12 mouse cellular contexts compared by ENCODE assay signal in the genomic region with DNA sequence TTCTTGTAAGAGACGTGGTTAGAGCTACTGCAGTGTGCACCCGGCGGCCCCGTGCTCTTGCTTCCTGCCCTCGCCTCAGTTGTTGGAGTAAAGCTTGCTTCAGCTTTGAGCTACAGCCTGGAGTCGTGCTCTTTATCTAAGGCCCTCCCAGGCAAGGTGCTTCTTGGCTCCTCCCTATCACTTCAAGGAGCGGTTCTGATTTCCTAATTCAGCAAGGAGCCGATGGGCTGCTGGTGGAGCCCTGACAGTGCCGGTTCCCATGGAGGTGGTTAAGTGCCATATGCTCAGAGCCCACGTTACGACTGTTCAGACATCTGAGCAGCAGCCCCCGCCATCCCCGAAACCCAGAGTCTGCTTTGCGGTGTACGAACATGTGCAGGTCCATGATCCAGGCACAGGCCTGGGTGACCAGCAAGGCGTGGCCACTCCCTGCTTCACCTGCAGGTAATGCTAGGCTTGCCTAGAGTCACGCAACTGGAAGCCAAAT. TPM values are rescaled to one million over a fixed set of nuclear protein-coding genes. Genes with fewer than 3 reads are reported as not detected.
DNase-seq lines count a peak whose midpoint lies in the region; ATAC-seq and TF ChIP-seq lines count a peak whose summit lies in the region.
"Had no signal": no experiment of that assay in that cellular context is flagged by ENCODE, and none has a peak within 500 bp of the region (broad histone marks: within the 10 kb centered on the region; RNA-seq: fewer than 3 reads in every experiment).

No protein-coding gene starts in this region.

- 0 out of 2 replicates have a peak, but pooled peaks cover 4% of the 10 kb centered on the region for H3K4me1 ChIP-seq in lung, adult 2 months (ENCODE audit: control insufficient read depth, insufficient read depth, low read length)
- H3K4me1 ChIP-seq in hindbrain, embryonic 10.5 days (replicated peaks), result no peaks in the 10 kb centered on the region
- H3K4me1 ChIP-seq: kidney, embryonic 15.5 days had no signal

- no peak for ATAC-seq in erythroblast, adult 5-6 weeks (replicated peaks; ENCODE audit: low FRiP score, poor library complexity, severe bottlenecking)
- ATAC-seq: forebrain, postnatal 0 days had no signal

- H3K27me3 ChIP-seq in hindbrain, embryonic 10.5 days (ENCODE audit: insufficient read depth, poor library complexity, severe bottlenecking), result no peaks in the 10 kb centered on the region
- H3K27me3 ChIP-seq: kidney, embryonic 15.5 days had no signal

- WGBS in lung, adult 2 months, result 75% methylated on average over 17 of the region's 17 CpGs
- 91% methylated on average over 17 of the region's 17 CpGs for WGBS in hindbrain, embryonic 10.5 days

- TF ChIP-seq POLR2A in lung, adult 2 months (IDR thresholded peaks at IDR 0.05; ENCODE audit: borderline replicate concordance, extremely low read depth, low read depth, low read length), result peak; percentile 24; the same call in 1 of the 2 replicates

- H3K9me3 ChIP-seq in hindbrain, embryonic 10.5 days, result no peaks in the 10 kb centered on the region
- H3K9me3 ChIP-seq: kidney, embryonic 15.5 days had no signal

- DNase-seq in layer of hippocampus, adult 11-12 months (ENCODE audit: low spot score), result peak; percentile 84
- no peak for DNase-seq in layer of hippocampus, adult 9-10 months (ENCODE audit: low spot score)
- DNase-seq in layer of hippocampus, adult 9-11 months, result peak; percentile 91
- DNase-seq in lung, adult 2 months, result peak; percentile 53
- peak; percentile 67 for DNase-seq in right cerebral cortex, postnatal 14 days
- no peak for DNase-seq in gastrocnemius, adult 8-10 months (ENCODE audit: low spot score in 2 of 2)
- DNase-seq in hindbrain, embryonic 10.5 days (ENCODE audit: low spot score), result no peak
- DNase-seq: cerebellum, adult 8-10 months; forebrain, postnatal 0 days; liver had no signal

- H3K36me3 ChIP-seq in hindbrain, embryonic 10.5 days, result peaks cover 83% of the 10 kb centered on the region

- no peak overlapping the region for H3K4me3 ChIP-seq in lung, adult 2 months (replicated peaks; ENCODE audit: extremely low read depth, low read depth, low read length)
- no peak overlapping the region for H3K4me3 ChIP-seq in hindbrain, embryonic 10.5 days
- H3K4me3 ChIP-seq: kidney, embryonic 15.5 days had no signal

- H3K27ac ChIP-seq in hindbrain, embryonic 10.5 days, result no peak overlapping the region
- H3K27ac ChIP-seq: kidney, embryonic 15.5 days had no signal

- no peak for TF ChIP-seq CTCF in lung, adult 2 months (IDR thresholded peaks at IDR 0.05; ENCODE audit: insufficient read depth, low read length)

RNA-seq across cellular contexts. Expression of a gene that starts 9.8 kb away (rescaled TPM):
- 5.7 and 7.9 TPM in 2 replicates for polyA plus RNA-seq in lung, adult 2 months (2012; rRNA removed)
- total RNA-seq in gastrocnemius, adult 8-10 months (2022), result 1 to 10 TPM in 3 of 4 experiments, under 1 TPM in 1; 0.99 to 1.7 (median 1.3) TPM
- total RNA-seq in erythroblast, adult 5-6 weeks (2015; ENCODE audit: low replicate concordance), result 3.5 and 4.4 TPM in 2 replicates
- total RNA-seq in erythroblast, adult 5-6 weeks (2017; ENCODE audit: low replicate concordance), result 5.0 and 10.6 TPM in 2 replicates
- polyA plus RNA-seq in hindbrain, embryonic 10.5 days (2016; fragmentation: Nextera tagmentation; extraction: Ambion mirVana), result 36.7 and 41.8 TPM in 2 replicates

RNA-seq across cellular contexts. Expression of a gene that starts 42.2 kb away (rescaled TPM):
- polyA plus RNA-seq in lung, adult 2 months (2012; rRNA removed), result 443 and 458 TPM in 2 replicates
- total RNA-seq in gastrocnemius, adult 8-10 months (2022), result 100 to 1,000 TPM; 175 to 200 (median 179) TPM
- total RNA-seq in erythroblast, adult 5-6 weeks (2015; ENCODE audit: low replicate concordance), result 72.5 and 82.2 TPM in 2 replicates
- total RNA-seq in erythroblast, adult 5-6 weeks (2017; ENCODE audit: low replicate concordance), result 51.7 and 126 TPM in 2 replicates
- polyA plus RNA-seq in hindbrain, embryonic 10.5 days (2016; fragmentation: Nextera tagmentation; extraction: Ambion mirVana), result 60.4 and 78.6 TPM in 2 replicates

Comparison
In these comparisons a context has a peak if more than half of its experiments do, and no peak if none do; other contexts are left out.
1. DNase-seq: peak in layer of hippocampus, adult 11-12 months (single experiment), layer of hippocampus, adult 9-11 months (single experiment), lung, adult 2 months (single experiment) and right cerebral cortex, postnatal 14 days (single experiment); none in layer of hippocampus, adult 9-10 months (single experiment), gastrocnemius, adult 8-10 months (0 of 2) and hindbrain, embryonic 10.5 days (single experiment).